Mouse (Mus musculus) testis, adult 2 months (tissue): ENCODE data around the gene Ccdc9.

Experiments
- CTCF ChIP-seq: fragments of 200-500 bp; IDR thresholded peaks from 2 replicates; pipeline ENCODE4 v1.5.1; 2012; ENCODE audit warnings: low read depth, mild to moderate bottlenecking, inconsistent platforms, low read length, moderate library complexity; ENCODE audit not compliant: control insufficient read depth, insufficient read depth, insufficient replicate concordance
- POLR2A ChIP-seq: fragments of 200-500 bp; IDR thresholded peaks from 2 replicates; pipeline ENCODE4 v1.6.1; 2012; ENCODE audit warnings: low read depth, mild to moderate bottlenecking, inconsistent platforms, low read length, moderate library complexity; ENCODE audit not compliant: control insufficient read depth

DNA sequence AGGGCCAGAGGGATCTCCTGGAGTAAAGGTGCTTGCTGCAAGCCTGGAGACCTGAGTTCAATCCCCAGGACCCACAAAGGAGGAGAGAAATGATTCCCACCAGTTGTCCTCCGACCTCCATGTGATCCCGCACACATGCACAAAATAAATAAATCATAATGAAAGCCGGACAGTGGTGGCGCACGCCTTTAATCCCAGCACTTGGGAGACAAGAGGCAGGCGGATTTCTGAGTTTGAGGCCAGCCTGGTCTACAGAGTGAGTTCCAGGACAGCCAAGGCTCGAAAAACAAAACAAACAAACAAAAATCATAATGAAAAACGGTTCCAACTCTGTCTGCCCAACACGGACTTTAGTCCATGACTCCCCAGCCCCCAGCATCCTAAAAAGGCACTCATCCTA lies 1.7 kb downstream of the Ccdc9 start:
- no peak for TF ChIP-seq CTCF
- no peak for TF ChIP-seq POLR2A
